Mouse (Mus musculus) CH12.LX (cell line): ENCODE results near the gene Nxnl2. TPM values are rescaled to one million over a fixed set of nuclear protein-coding genes. Genes with fewer than 3 reads are reported as not detected.

Source experiments
- DNase-seq: peaks from one replicate; pipeline ENCODE4 v3.0.0-alpha.2; 2013; ENCODE audit errors: extremely low read depth
- H3K27ac ChIP-seq: 2 replicates; pipeline ENCODE4 v1.5.1; 2012; ENCODE audit warnings: low read depth, mild to moderate bottlenecking, control low read depth, moderate library complexity; ENCODE audit not compliant: insufficient read depth
- H3K27me3 ChIP-seq: replicated peaks from 2 replicates; pipeline ENCODE3; 2012; ENCODE audit warnings: inconsistent platforms
- H3K36me3 ChIP-seq, 2 experiments: replicated peaks in 1 of 2; 2 replicates each; pipeline versions ENCODE3 to v1.6.1; 2012; ENCODE audit warnings: inconsistent platforms in 1 of 2, low read length in 1 of 2, mild to moderate bottlenecking in 1 of 2, mixed read lengths in 1 of 2, moderate library complexity in 1 of 2; ENCODE audit not compliant: control insufficient read depth in 1 of 2, insufficient read depth in 1 of 2
- H3K4me1 ChIP-seq, 2 experiments: 2 replicates each; pipeline ENCODE4 v1.6.1; 2012; ENCODE audit warnings: inconsistent platforms in 1 of 2, moderate library complexity in 1 of 2; ENCODE audit not compliant: insufficient read depth in 2 of 2, control insufficient read depth in 1 of 2
- H3K4me2 ChIP-seq: 2 replicates; pipeline ENCODE4 v1.6.1; 2012; ENCODE audit warnings: low read depth, mild to moderate bottlenecking, control low read depth; ENCODE audit not compliant: poor library complexity, insufficient read depth, severe bottlenecking
- H3K4me3 ChIP-seq, 3 experiments: fragments of 150-350 bp in 1 of 3; sonication (generic) in 1 of 3; replicated peaks in 1 of 3; 2 replicates each; pipeline versions ENCODE3 to v1.5.1; 2011 to 2012; ENCODE audit warnings: low read depth in 2 of 3, low read length in 2 of 3, mild to moderate bottlenecking in 2 of 3, moderate library complexity in 2 of 3, control low read depth in 1 of 3, improper control_type of control experiment in 1 of 3, inconsistent platforms in 1 of 3, mixed read lengths in 1 of 3; ENCODE audit not compliant: poor library complexity in 1 of 3
- H3K79me2 ChIP-seq: replicated peaks from 2 replicates; pipeline ENCODE4 v1.6.1; 2012; ENCODE audit warnings: mild to moderate bottlenecking, moderate library complexity; ENCODE audit not compliant: control insufficient read depth, poor library complexity, insufficient read depth, severe bottlenecking; ENCODE audit errors: extremely low read depth
- H3K9ac ChIP-seq: 2 replicates; pipeline ENCODE4 v1.6.1; 2012; ENCODE audit warnings: low read depth, mild to moderate bottlenecking, control low read depth, moderate library complexity; ENCODE audit not compliant: insufficient read depth
- H3K9me3 ChIP-seq: replicated peaks from 2 replicates; pipeline ENCODE3; 2012; ENCODE audit warnings: low read length, inconsistent platforms, mixed read lengths
- BHLHE40 ChIP-seq: IDR thresholded peaks from 2 replicates; pipeline ENCODE4 v1.6.1; 2011; ENCODE audit warnings: mild to moderate bottlenecking, low read depth, low read length, improper control_type of control experiment
- CHD1 ChIP-seq: IDR thresholded peaks from 2 replicates; pipeline ENCODE4 v1.6.1; 2012; ENCODE audit warnings: low read depth, low read length, improper control_type of control experiment, inconsistent platforms
- CTCF ChIP-seq, 2 experiments: IDR thresholded peaks in 1 of 2; conservative IDR thresholded peaks in 1 of 2; 2 replicates each; pipeline ENCODE4 v1.5.1; 2011 to 2012; ENCODE audit warnings: low read depth in 2 of 2, low read length in 2 of 2, improper control_type of control experiment in 1 of 2, inconsistent platforms in 1 of 2, mild to moderate bottlenecking in 1 of 2, moderate library complexity in 1 of 2
- ELF1 ChIP-seq: IDR thresholded peaks from 2 replicates; pipeline ENCODE4 v1.6.1; 2014; ENCODE audit warnings: low read depth, mild to moderate bottlenecking, inconsistent platforms, low read length, improper control_type of control experiment
- EP300 ChIP-seq: IDR thresholded peaks from 2 replicates; pipeline ENCODE4 v1.6.1; 2011; ENCODE audit warnings: low read length, improper control_type of control experiment
- ETS1 ChIP-seq: conservative IDR thresholded peaks from 2 replicates; pipeline ENCODE4 v1.6.1; 2012; ENCODE audit warnings: low read depth, mild to moderate bottlenecking, inconsistent platforms, low read length, improper control_type of control experiment, moderate library complexity
- GABPA ChIP-seq: IDR thresholded peaks from 2 replicates; pipeline ENCODE4 v1.6.1; 2012; ENCODE audit warnings: low read depth, low read length, improper control_type of control experiment, inconsistent platforms; ENCODE audit not compliant: insufficient replicate concordance
- IRF4 ChIP-seq: IDR thresholded peaks from 2 replicates; pipeline ENCODE4 v1.6.1; 2014; ENCODE audit warnings: low read depth, mild to moderate bottlenecking, inconsistent platforms, low read length, improper control_type of control experiment
- JUN ChIP-seq: IDR thresholded peaks from 2 replicates; pipeline ENCODE4 v1.6.1; 2011; ENCODE audit warnings: low read depth, mild to moderate bottlenecking, low read length, improper control_type of control experiment, moderate library complexity; ENCODE audit not compliant: insufficient read depth
- KAT2A ChIP-seq: IDR thresholded peaks from 2 replicates; pipeline ENCODE4 v1.6.1; 2012; ENCODE audit warnings: low read length, improper control_type of control experiment, inconsistent platforms; ENCODE audit not compliant: insufficient replicate concordance
- MAFK ChIP-seq: IDR thresholded peaks from 2 replicates; pipeline ENCODE4 v1.6.1; 2011; ENCODE audit warnings: low read length, improper control_type of control experiment; ENCODE audit not compliant: insufficient replicate concordance
- MAZ ChIP-seq: IDR thresholded peaks from 2 replicates; pipeline ENCODE4 v1.6.1; 2012; ENCODE audit warnings: low read depth, mild to moderate bottlenecking, inconsistent platforms, low read length, improper control_type of control experiment, moderate library complexity
- PAX5 ChIP-seq: IDR thresholded peaks from 2 replicates; pipeline ENCODE4 v1.6.1; 2012; ENCODE audit warnings: low read length, inconsistent platforms, mixed read lengths
- POLR2AphosphoS2 ChIP-seq: IDR thresholded peaks from 2 replicates; pipeline ENCODE4 v1.6.1; 2011; ENCODE audit warnings: low read depth, low read length, improper control_type of control experiment
- RAD21 ChIP-seq: IDR thresholded peaks from 2 replicates; pipeline ENCODE4 v1.6.1; 2011; ENCODE audit warnings: low read depth, mild to moderate bottlenecking, low read length, improper control_type of control experiment, moderate library complexity
- SIN3A ChIP-seq: IDR thresholded peaks from 2 replicates; pipeline ENCODE4 v1.6.1; 2012; ENCODE audit warnings: low read length, improper control_type of control experiment, inconsistent platforms
- TBP ChIP-seq: conservative IDR thresholded peaks from 2 replicates; pipeline ENCODE4 v1.6.1; 2011; ENCODE audit warnings: low read depth, low read length, improper control_type of control experiment
- USF1 ChIP-seq: IDR thresholded peaks from 2 replicates; pipeline ENCODE4 v1.6.1; 2014; ENCODE audit warnings: low read depth, mild to moderate bottlenecking, inconsistent platforms, low read length, improper control_type of control experiment
- USF2 ChIP-seq: conservative IDR thresholded peaks from 2 replicates; pipeline ENCODE4 v1.6.1; 2011; ENCODE audit warnings: low read depth, low read length, improper control_type of control experiment
- ZC3H11A ChIP-seq: IDR thresholded peaks from 2 replicates; pipeline ENCODE4 v1.6.1; 2012; ENCODE audit warnings: low read depth, mild to moderate bottlenecking, inconsistent platforms, low read length, improper control_type of control experiment
- ZKSCAN1 ChIP-seq: IDR thresholded peaks from 2 replicates; pipeline ENCODE4 v1.6.1; 2012; ENCODE audit warnings: low read depth, inconsistent platforms, low read length, improper control_type of control experiment, borderline replicate concordance
- ZMIZ1 ChIP-seq: IDR thresholded peaks from 2 replicates; pipeline ENCODE4 v1.6.1; 2012; ENCODE audit warnings: low read depth, mild to moderate bottlenecking, inconsistent platforms, low read length, improper control_type of control experiment
- ZNF384 ChIP-seq: IDR thresholded peaks from 2 replicates; pipeline ENCODE4 v1.6.1; 2012; ENCODE audit warnings: low read depth, low read length, improper control_type of control experiment, inconsistent platforms
- dilution Hi-C: fragments of 300-500 bp; cut with MboI; formaldehyde crosslinking; loops from 2 replicates; pipeline ENCODE4 v1.14.3; 2020; ENCODE audit warnings: low sequenced_read_pairs; ENCODE audit not compliant: extremely low pct_unique_long_range_greater_than_20kb, extremely low pct_ligation_motif_present
- in situ Hi-C: fragments of 300-500 bp; cut with MboI; formaldehyde crosslinking; loops from 3 replicates; pipeline ENCODE4 v1.14.3; 2019; ENCODE audit warnings: low sequenced_read_pairs, low pct_ligation_motif_present, low pct_unique_long_range_greater_than_20kb, mixed read lengths
- polyA plus RNA-seq: library from polyadenylated mRNA; unstranded; fragments of >175 nt; gene quantifications from 2 replicates; pipeline ENCODE4 v1.2.1, GENCODE M21; 2012; ENCODE audit warnings: low read depth; ENCODE audit not compliant: insufficient read length
- total RNA-seq, 2 experiments: library from RNA; depleted of rRNA; stranded (reverse); fragments of 300-350 nt in 1 of 2; fragments of >200 nt in 1 of 2; gene quantifications; 2 replicates each; pipeline ENCODE4 v1.2.3; 2012 to 2014

Nxnl2 gene
- total and polyA plus RNA-seq, 3 experiments = 0.21 TPM; not detected in 2

GRCm38 (mm10) chr13:51179362-51179761 is 8.5 kb downstream of the Nxnl2 start:
- H3K9me3 ChIP-seq = no peaks in the 10 kb centered on the region
- H3K9ac ChIP-seq = no peak overlapping the region
- no peak overlapping the region for H3K27ac ChIP-seq
- no peak for DNase-seq
- no peaks in the 10 kb centered on the region for H3K27me3 ChIP-seq
- H3K79me2 ChIP-seq = no peaks in the 10 kb centered on the region
- H3K36me3 ChIP-seq = no peaks in the 10 kb centered on the region
- no peak overlapping the region for H3K4me2 ChIP-seq
- 0 out of 4 replicates have a peak, but pooled peaks cover 0 to 2% of the 10 kb centered on the region in 2 experiments for H3K4me1 ChIP-seq
- TF ChIP-seq SIN3A (no peak), RAD21 (no peak), KAT2A (no peak), MAZ (no peak), ZMIZ1 (no peak), PAX5 (no peak), USF1 (no peak), POLR2AphosphoS2 (no peak), EP300 (no peak), ZKSCAN1 (no peak)
- in situ Hi-C loops (loop anchor here (10.0 to 25.0 kb wide), 2 partner anchors 155 to 433 kb away; no protein-coding TSS in a partner anchor), dilution Hi-C loops (no loop called here)
- no peak overlapping the region for H3K4me3 ChIP-seq

DNA sequence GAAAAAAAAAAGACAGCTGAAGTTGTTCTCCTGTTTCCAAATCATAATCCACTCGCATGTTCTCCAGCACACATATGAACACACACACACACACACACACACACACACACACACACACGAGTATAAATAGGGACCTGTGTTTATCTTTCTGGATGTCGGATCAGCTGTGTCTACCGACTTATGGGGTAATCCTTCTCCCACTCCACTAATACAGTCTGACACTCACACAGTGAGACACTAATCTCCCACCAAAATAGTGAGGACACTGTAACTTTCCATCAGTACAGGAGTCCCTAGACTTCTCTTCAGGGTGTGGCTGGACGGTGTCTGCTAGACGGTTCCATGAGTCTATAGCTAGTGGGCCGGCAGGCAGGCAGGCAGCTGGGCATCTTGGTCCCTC is 11.4 kb downstream of the Nxnl2 start:
- H3K36me3 ChIP-seq = no peaks in the 10 kb centered on the region
- H3K9me3 ChIP-seq = peaks cover 1% of the 10 kb centered on the region
- H3K4me3 ChIP-seq = no peak overlapping the region
- no peak overlapping the region for H3K4me2 ChIP-seq
- no peaks in the 10 kb centered on the region for H3K27me3 ChIP-seq
- TF ChIP-seq GABPA (no peak), USF2 (no peak), ZC3H11A (no peak), IRF4 (no peak), TBP (no peak), ZNF384 (no peak), CHD1 (no peak), MAFK (no peak), ELF1 (no peak), ETS1 (no peak), JUN (no peak), BHLHE40 (no peak), CTCF (conservative IDR thresholded peaks at IDR 0.05 in 1 of 2, IDR thresholded peaks at IDR 0.05 in 1 of 2; ENCODE audit: low read depth in 2 of 2, low read length in 2 of 2) (no peak)
- H3K27ac ChIP-seq = no peak overlapping the region
- H3K79me2 ChIP-seq = no peaks in the 10 kb centered on the region
- in situ Hi-C loops = loop anchor here (5.0 to 25.0 kb wide), 2 partner anchors 215 to 430 kb away; no protein-coding TSS in a partner anchor
- no peak overlapping the region for H3K9ac ChIP-seq
- dilution Hi-C loops = no loop called here
- H3K4me1 ChIP-seq = 0 out of 4 replicates have a peak, but pooled peaks cover 0 to 2% of the 10 kb centered on the region in 2 experiments
- no peak for DNase-seq
